Mouse (Mus musculus): ENCODE results near the gene 4930562C15Rik. TPM values are rescaled to one million over a fixed set of nuclear protein-coding genes. Genes with fewer than 3 reads are reported as not detected.

Gene 4930562C15Rik
- polyA plus RNA-seq (2011; ENCODE audit: insufficient read depth, insufficient read length, low read depth, missing spikeins), result not detected in 2 replicates

DNA sequence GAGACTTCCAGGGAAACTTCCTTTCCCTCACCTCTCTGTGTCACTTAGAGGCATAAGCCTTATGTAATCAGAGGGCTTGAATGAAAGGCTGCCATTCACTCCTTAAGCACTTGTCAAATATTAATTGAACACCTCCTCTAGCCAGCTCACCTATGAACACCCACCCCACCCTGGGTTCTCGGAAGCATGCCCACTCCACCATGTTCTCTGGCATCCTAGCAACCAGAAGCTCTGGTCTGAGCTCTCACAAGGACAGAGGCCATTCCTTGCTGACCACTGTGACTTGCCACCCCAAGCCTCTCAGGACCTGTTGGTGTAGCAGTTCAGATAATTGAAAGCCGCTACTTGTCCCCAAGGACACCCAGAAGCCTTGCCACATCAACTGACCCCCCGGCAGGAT lies at the start of gene 4930562C15Rik:
Gene 4930562C15Rik, plus strand, starts transcription at position 226 of the 400 bp plus-strand sequence.
- Histone ChIP-seq H3K9ac (ENCODE audit: low read depth, poor library complexity, severe bottlenecking) (no peak within 1 kb of the TSS), H3K27ac (ENCODE audit: insufficient read depth, low read length) (no peak within 1 kb of the TSS), H3K4me3 (ENCODE audit: low read depth, low read length) (no peak within 1 kb of the TSS), H3K36me3 (ENCODE audit: control insufficient read depth, insufficient read depth, low read length, poor library complexity, severe bottlenecking) (no peaks in the 10 kb centered on the region), H3K4me1 (ENCODE audit: control insufficient read depth, insufficient read depth, low read length) (no peaks in the 10 kb centered on the region), H3K27me3 (ENCODE audit: control insufficient read depth, insufficient read depth, low read length, poor library complexity, severe bottlenecking) (no peaks in the 10 kb centered on the region), H3K9me3 (replicated peaks; ENCODE audit: control insufficient read depth, insufficient read depth, low read length, poor library complexity, severe bottlenecking) (no peaks in the 10 kb centered on the region)
- TF ChIP-seq POLR2A (IDR thresholded peaks at IDR 0.05; ENCODE audit: insufficient read depth, low read length) (no peak), EP300 (IDR thresholded peaks at IDR 0.05; ENCODE audit: insufficient read depth, low read depth, low read length) (no peak), CTCF (IDR thresholded peaks at IDR 0.05; ENCODE audit: low read depth, low read length) (no peak)

DNA sequence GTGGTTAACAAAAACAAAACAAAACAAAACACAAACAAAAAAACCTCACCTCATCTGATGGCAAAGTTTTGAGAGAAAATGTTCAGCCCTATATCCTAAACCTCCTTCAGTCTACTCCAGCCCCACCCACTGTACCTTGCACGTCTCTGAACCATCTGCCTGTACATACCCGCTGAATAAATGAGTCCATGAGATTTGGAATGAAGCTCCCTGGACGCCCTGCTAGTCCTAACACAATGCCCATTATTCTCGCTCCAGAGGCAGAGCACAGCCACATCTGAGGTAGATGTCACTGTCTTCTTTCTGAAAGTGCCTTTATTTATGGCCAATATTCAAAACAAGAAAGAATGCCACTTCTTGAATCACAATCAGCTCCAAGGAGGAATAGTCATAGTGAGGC lies 49.5 kb upstream of the 4930562C15Rik start:
- no peak overlapping the region for H3K4me3 ChIP-seq (ENCODE audit: low read depth, low read length)
- H3K9me3 ChIP-seq (replicated peaks; ENCODE audit: control insufficient read depth, insufficient read depth, low read length, poor library complexity, severe bottlenecking), result no peaks in the 10 kb centered on the region
- TF ChIP-seq POLR2A (IDR thresholded peaks at IDR 0.05; ENCODE audit: insufficient read depth, low read length) (no peak), EP300 (IDR thresholded peaks at IDR 0.05; ENCODE audit: insufficient read depth, low read depth, low read length) (no peak), CTCF (IDR thresholded peaks at IDR 0.05; ENCODE audit: low read depth, low read length) (no peak)
- no peaks in the 10 kb centered on the region for H3K36me3 ChIP-seq (ENCODE audit: control insufficient read depth, insufficient read depth, low read length, poor library complexity, severe bottlenecking)
- no peaks in the 10 kb centered on the region for H3K27me3 ChIP-seq (ENCODE audit: control insufficient read depth, insufficient read depth, low read length, poor library complexity, severe bottlenecking)
- H3K27ac ChIP-seq (ENCODE audit: insufficient read depth, low read length), result no peak overlapping the region
- H3K9ac ChIP-seq (ENCODE audit: low read depth, poor library complexity, severe bottlenecking), result no peak overlapping the region
- H3K4me1 ChIP-seq (ENCODE audit: control insufficient read depth, insufficient read depth, low read length), result no peaks in the 10 kb centered on the region

DNA sequence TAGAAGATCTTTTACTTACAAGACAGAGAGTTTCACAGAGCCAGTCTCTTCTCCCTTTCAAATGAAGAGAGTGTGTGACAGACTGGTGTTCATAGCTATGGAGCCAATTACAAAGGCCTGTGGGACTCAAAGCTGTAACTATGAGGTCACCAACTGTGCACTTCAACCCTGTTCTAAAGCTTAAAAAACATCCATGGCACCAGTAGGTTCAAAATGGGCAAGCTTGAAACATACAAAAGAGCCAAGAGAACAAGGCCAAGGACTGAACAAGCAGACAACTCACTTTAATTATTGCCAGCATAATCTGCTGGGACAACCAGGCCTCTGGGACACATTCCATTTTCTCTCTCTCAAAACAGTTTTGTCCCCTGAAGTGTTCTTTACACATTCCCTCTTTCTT lies 47.0 kb upstream of the 4930562C15Rik start:
- no peak for TF ChIP-seq CTCF (IDR thresholded peaks at IDR 0.05; ENCODE audit: low read depth, low read length)
- no peak for TF ChIP-seq POLR2A (IDR thresholded peaks at IDR 0.05; ENCODE audit: insufficient read depth, low read length)
- no peak for TF ChIP-seq EP300 (IDR thresholded peaks at IDR 0.05; ENCODE audit: insufficient read depth, low read depth, low read length)

DNA sequence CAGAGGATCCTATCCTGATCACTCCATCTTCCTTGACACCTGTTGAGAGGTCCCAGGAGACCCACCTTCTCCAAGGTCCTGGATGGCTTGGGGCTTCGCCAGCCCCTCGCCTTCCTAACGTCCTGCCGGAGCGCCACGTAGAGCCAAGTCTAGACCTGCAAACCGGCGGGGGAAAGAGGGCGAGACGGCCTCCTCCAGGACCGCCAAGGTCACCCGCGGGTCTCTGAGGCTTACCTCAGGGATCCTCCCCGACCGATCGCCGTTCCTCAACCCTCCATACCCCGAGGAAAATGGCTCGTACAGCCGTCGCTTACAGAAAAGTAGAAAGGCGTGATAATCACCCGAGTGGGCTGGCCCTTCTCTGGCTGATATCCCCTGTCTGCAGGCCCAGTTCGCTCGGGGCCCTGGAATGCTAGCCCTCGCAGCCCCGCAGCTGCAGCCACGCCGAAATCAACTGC lies 45.9 kb upstream of the 4930562C15Rik start:
- Histone ChIP-seq H3K27me3 (ENCODE audit: control insufficient read depth, insufficient read depth, low read length, poor library complexity, severe bottlenecking) (no peaks in the 10 kb centered on the region), H3K9me3 (replicated peaks; ENCODE audit: control insufficient read depth, insufficient read depth, low read length, poor library complexity, severe bottlenecking) (no peaks in the 10 kb centered on the region), H3K36me3 (ENCODE audit: control insufficient read depth, insufficient read depth, low read length, poor library complexity, severe bottlenecking) (no peaks in the 10 kb centered on the region), H3K4me3 (ENCODE audit: low read depth, low read length) (peak overlapping the region; percentile 93), H3K4me1 (ENCODE audit: control insufficient read depth, insufficient read depth, low read length) (no peaks in the 10 kb centered on the region), H3K9ac (ENCODE audit: low read depth, poor library complexity, severe bottlenecking) (peak overlapping the region; percentile 67), H3K27ac (ENCODE audit: insufficient read depth, low read length) (no peak overlapping the region)
- TF ChIP-seq CTCF (IDR thresholded peaks at IDR 0.05; ENCODE audit: low read depth, low read length) (no peak), POLR2A (IDR thresholded peaks at IDR 0.05; ENCODE audit: insufficient read depth, low read length) (no peak), EP300 (IDR thresholded peaks at IDR 0.05; ENCODE audit: insufficient read depth, low read depth, low read length) (no peak)

More for the DNA sequence above, 47.0 kb upstream of the 4930562C15Rik start:
- Histone ChIP-seq H3K36me3 (ENCODE audit: control insufficient read depth, insufficient read depth, low read length, poor library complexity, severe bottlenecking) (no peaks in the 10 kb centered on the region), H3K9me3 (replicated peaks; ENCODE audit: control insufficient read depth, insufficient read depth, low read length, poor library complexity, severe bottlenecking) (no peaks in the 10 kb centered on the region), H3K4me1 (ENCODE audit: control insufficient read depth, insufficient read depth, low read length) (no peaks in the 10 kb centered on the region), H3K27ac (ENCODE audit: insufficient read depth, low read length) (no peak overlapping the region), H3K9ac (ENCODE audit: low read depth, poor library complexity, severe bottlenecking) (no peak overlapping the region), H3K4me3 (ENCODE audit: low read depth, low read length) (no peak overlapping the region), H3K27me3 (ENCODE audit: control insufficient read depth, insufficient read depth, low read length, poor library complexity, severe bottlenecking) (no peaks in the 10 kb centered on the region)

DNA sequence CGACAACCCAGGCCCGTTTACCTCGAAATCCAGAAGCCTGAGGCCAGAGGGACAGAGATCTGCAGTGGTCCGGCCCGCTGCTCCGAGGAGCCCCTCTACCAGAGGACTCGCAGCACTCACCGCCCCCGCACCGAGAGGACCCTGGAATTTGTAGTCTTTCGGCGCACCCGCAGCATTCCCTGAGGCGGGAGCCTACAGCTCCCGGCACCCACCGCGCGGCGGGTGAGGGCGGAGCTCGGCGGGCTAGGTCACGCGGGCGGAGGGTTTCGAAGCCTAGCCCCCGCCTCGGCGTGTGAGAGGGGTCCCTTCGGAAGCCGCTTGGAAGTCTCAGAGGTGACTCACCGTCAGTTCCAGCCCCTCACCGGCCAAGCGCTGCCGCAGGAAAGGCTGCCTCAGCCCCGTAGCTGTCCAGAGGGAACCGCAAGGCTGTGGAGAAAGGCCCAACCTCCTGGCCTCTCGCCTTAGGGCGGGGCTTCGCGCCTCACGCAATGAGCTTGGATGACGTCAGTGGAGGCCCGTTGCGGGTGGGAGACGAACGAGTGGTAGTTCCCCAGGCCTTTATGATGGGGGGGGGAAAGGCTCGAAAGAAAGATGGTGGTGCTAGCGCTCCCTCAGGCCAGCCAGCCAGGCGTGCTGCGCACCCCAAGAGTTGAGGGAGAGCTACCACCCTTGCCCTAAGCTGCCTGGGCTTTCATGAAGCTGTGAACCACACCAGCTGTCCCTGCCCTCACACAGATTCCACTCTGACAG lies 45.2 kb upstream of the 4930562C15Rik start, which contains the start of gene Cdip1:
Gene Cdip1, minus strand, starts transcription at position 483 of the 750 bp plus-strand sequence.
- Histone ChIP-seq H3K27me3 (ENCODE audit: control insufficient read depth, insufficient read depth, low read length, poor library complexity, severe bottlenecking) (no peaks in the 10 kb centered on the region), H3K9ac (ENCODE audit: low read depth, poor library complexity, severe bottlenecking) (peak within 1 kb of the TSS; percentile 67), H3K36me3 (ENCODE audit: control insufficient read depth, insufficient read depth, low read length, poor library complexity, severe bottlenecking) (no peaks in the 10 kb centered on the region), H3K4me1 (ENCODE audit: control insufficient read depth, insufficient read depth, low read length) (no peaks in the 10 kb centered on the region), H3K9me3 (replicated peaks; ENCODE audit: control insufficient read depth, insufficient read depth, low read length, poor library complexity, severe bottlenecking) (no peaks in the 10 kb centered on the region), H3K27ac (ENCODE audit: insufficient read depth, low read length) (peak within 1 kb of the TSS; percentile 86), H3K4me3 (ENCODE audit: low read depth, low read length) (peak within 1 kb of the TSS; percentile 93)
- TF ChIP-seq EP300 (IDR thresholded peaks at IDR 0.05; ENCODE audit: insufficient read depth, low read depth, low read length) (no peak), POLR2A (IDR thresholded peaks at IDR 0.05; ENCODE audit: insufficient read depth, low read length) (no peak), CTCF (IDR thresholded peaks at IDR 0.05; ENCODE audit: low read depth, low read length) (no peak)

DNA sequence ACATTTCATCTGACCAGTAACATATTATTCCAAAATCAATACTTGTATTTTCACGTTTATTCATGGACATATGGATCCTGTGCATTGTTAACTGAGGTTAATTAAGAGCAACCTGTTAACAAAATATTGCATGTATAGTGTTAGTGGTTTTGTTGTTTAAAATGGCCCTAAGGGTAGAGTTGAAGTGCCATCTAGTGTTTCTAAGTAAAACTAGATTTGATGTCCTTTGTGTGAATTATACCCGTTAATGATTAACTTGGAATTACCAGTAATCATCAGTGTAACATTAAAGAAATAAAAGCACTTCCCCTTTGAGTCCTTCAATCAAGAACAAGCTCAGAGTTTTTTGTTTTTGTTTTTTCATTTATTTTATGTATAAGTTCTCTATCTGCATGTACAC lies 43.9 kb upstream of the 4930562C15Rik start:
- Histone ChIP-seq H3K4me1 (ENCODE audit: control insufficient read depth, insufficient read depth, low read length) (no peaks in the 10 kb centered on the region), H3K27me3 (ENCODE audit: control insufficient read depth, insufficient read depth, low read length, poor library complexity, severe bottlenecking) (no peaks in the 10 kb centered on the region), H3K9me3 (replicated peaks; ENCODE audit: control insufficient read depth, insufficient read depth, low read length, poor library complexity, severe bottlenecking) (no peaks in the 10 kb centered on the region), H3K4me3 (ENCODE audit: low read depth, low read length) (no peak overlapping the region), H3K36me3 (ENCODE audit: control insufficient read depth, insufficient read depth, low read length, poor library complexity, severe bottlenecking) (no peaks in the 10 kb centered on the region), H3K27ac (ENCODE audit: insufficient read depth, low read length) (no peak overlapping the region), H3K9ac (ENCODE audit: low read depth, poor library complexity, severe bottlenecking) (no peak overlapping the region)
- TF ChIP-seq CTCF (IDR thresholded peaks at IDR 0.05; ENCODE audit: low read depth, low read length), result no peak
- TF ChIP-seq POLR2A (IDR thresholded peaks at IDR 0.05; ENCODE audit: insufficient read depth, low read length), result no peak
- no peak for TF ChIP-seq EP300 (IDR thresholded peaks at IDR 0.05; ENCODE audit: insufficient read depth, low read depth, low read length)

Data from ES-Bruce4 (cell line).